Mouse (Mus musculus) CH12.LX (cell line): Measurements from ENCODE around the gene Gcnt2. TPM values are rescaled to one million over a fixed set of nuclear protein-coding genes. Genes with fewer than 3 reads are reported as not detected.

ENCODE experiments used
- DNase-seq: peaks from one replicate; pipeline ENCODE4 v3.0.0-alpha.2; 2013; ENCODE audit errors: extremely low read depth
- H3K27ac ChIP-seq: 2 replicates; pipeline ENCODE4 v1.5.1; 2012; ENCODE audit warnings: low read depth, mild to moderate bottlenecking, control low read depth, moderate library complexity; ENCODE audit not compliant: insufficient read depth
- H3K27me3 ChIP-seq: replicated peaks from 2 replicates; pipeline ENCODE3; 2012; ENCODE audit warnings: inconsistent platforms
- H3K36me3 ChIP-seq, 2 experiments: replicated peaks in 1 of 2; 2 replicates each; pipeline versions ENCODE3 to v1.6.1; 2012; ENCODE audit warnings: inconsistent platforms in 1 of 2, low read length in 1 of 2, mild to moderate bottlenecking in 1 of 2, mixed read lengths in 1 of 2, moderate library complexity in 1 of 2; ENCODE audit not compliant: control insufficient read depth in 1 of 2, insufficient read depth in 1 of 2
- H3K4me1 ChIP-seq, 2 experiments: 2 replicates each; pipeline ENCODE4 v1.6.1; 2012; ENCODE audit warnings: inconsistent platforms in 1 of 2, moderate library complexity in 1 of 2; ENCODE audit not compliant: insufficient read depth in 2 of 2, control insufficient read depth in 1 of 2
- H3K4me2 ChIP-seq: 2 replicates; pipeline ENCODE4 v1.6.1; 2012; ENCODE audit warnings: low read depth, mild to moderate bottlenecking, control low read depth; ENCODE audit not compliant: poor library complexity, insufficient read depth, severe bottlenecking
- H3K4me3 ChIP-seq, 3 experiments: fragments of 150-350 bp in 1 of 3; sonication (generic) in 1 of 3; replicated peaks in 1 of 3; 2 replicates each; pipeline versions ENCODE3 to v1.5.1; 2011 to 2012; ENCODE audit warnings: low read depth in 2 of 3, low read length in 2 of 3, mild to moderate bottlenecking in 2 of 3, moderate library complexity in 2 of 3, control low read depth in 1 of 3, improper control_type of control experiment in 1 of 3, inconsistent platforms in 1 of 3, mixed read lengths in 1 of 3; ENCODE audit not compliant: poor library complexity in 1 of 3
- H3K79me2 ChIP-seq: replicated peaks from 2 replicates; pipeline ENCODE4 v1.6.1; 2012; ENCODE audit warnings: mild to moderate bottlenecking, moderate library complexity; ENCODE audit not compliant: control insufficient read depth, poor library complexity, insufficient read depth, severe bottlenecking; ENCODE audit errors: extremely low read depth
- H3K9ac ChIP-seq: 2 replicates; pipeline ENCODE4 v1.6.1; 2012; ENCODE audit warnings: low read depth, mild to moderate bottlenecking, control low read depth, moderate library complexity; ENCODE audit not compliant: insufficient read depth
- H3K9me3 ChIP-seq: replicated peaks from 2 replicates; pipeline ENCODE3; 2012; ENCODE audit warnings: low read length, inconsistent platforms, mixed read lengths
- BHLHE40 ChIP-seq: IDR thresholded peaks from 2 replicates; pipeline ENCODE4 v1.6.1; 2011; ENCODE audit warnings: mild to moderate bottlenecking, low read depth, low read length, improper control_type of control experiment
- MAX ChIP-seq: IDR thresholded peaks from 2 replicates; pipeline ENCODE4 v1.6.1; 2011; ENCODE audit warnings: low read length, improper control_type of control experiment
- MAZ ChIP-seq: IDR thresholded peaks from 2 replicates; pipeline ENCODE4 v1.6.1; 2012; ENCODE audit warnings: low read depth, mild to moderate bottlenecking, inconsistent platforms, low read length, improper control_type of control experiment, moderate library complexity
- PAX5 ChIP-seq: IDR thresholded peaks from 2 replicates; pipeline ENCODE4 v1.6.1; 2012; ENCODE audit warnings: low read length, inconsistent platforms, mixed read lengths
- POLR2AphosphoS2 ChIP-seq: IDR thresholded peaks from 2 replicates; pipeline ENCODE4 v1.6.1; 2011; ENCODE audit warnings: low read depth, low read length, improper control_type of control experiment
- SIN3A ChIP-seq: IDR thresholded peaks from 2 replicates; pipeline ENCODE4 v1.6.1; 2012; ENCODE audit warnings: low read length, improper control_type of control experiment, inconsistent platforms
- USF1 ChIP-seq: IDR thresholded peaks from 2 replicates; pipeline ENCODE4 v1.6.1; 2014; ENCODE audit warnings: low read depth, mild to moderate bottlenecking, inconsistent platforms, low read length, improper control_type of control experiment
- USF2 ChIP-seq: conservative IDR thresholded peaks from 2 replicates; pipeline ENCODE4 v1.6.1; 2011; ENCODE audit warnings: low read depth, low read length, improper control_type of control experiment
- ZMIZ1 ChIP-seq: IDR thresholded peaks from 2 replicates; pipeline ENCODE4 v1.6.1; 2012; ENCODE audit warnings: low read depth, mild to moderate bottlenecking, inconsistent platforms, low read length, improper control_type of control experiment
- dilution Hi-C: fragments of 300-500 bp; cut with MboI; formaldehyde crosslinking; loops from 2 replicates; pipeline ENCODE4 v1.14.3; 2020; ENCODE audit warnings: low sequenced_read_pairs; ENCODE audit not compliant: extremely low pct_unique_long_range_greater_than_20kb, extremely low pct_ligation_motif_present
- in situ Hi-C: fragments of 300-500 bp; cut with MboI; formaldehyde crosslinking; loops from 3 replicates; pipeline ENCODE4 v1.14.3; 2019; ENCODE audit warnings: low sequenced_read_pairs, low pct_ligation_motif_present, low pct_unique_long_range_greater_than_20kb, mixed read lengths
- polyA plus RNA-seq: library from polyadenylated mRNA; unstranded; fragments of >175 nt; gene quantifications from 2 replicates; pipeline ENCODE4 v1.2.1, GENCODE M21; 2012; ENCODE audit warnings: low read depth; ENCODE audit not compliant: insufficient read length
- total RNA-seq, 2 experiments: library from RNA; depleted of rRNA; stranded (reverse); fragments of 300-350 nt in 1 of 2; fragments of >200 nt in 1 of 2; gene quantifications; 2 replicates each; pipeline ENCODE4 v1.2.3; 2012 to 2014

Gcnt2 gene
- total and polyA plus RNA-seq, 3 experiments = not detected

DNA sequence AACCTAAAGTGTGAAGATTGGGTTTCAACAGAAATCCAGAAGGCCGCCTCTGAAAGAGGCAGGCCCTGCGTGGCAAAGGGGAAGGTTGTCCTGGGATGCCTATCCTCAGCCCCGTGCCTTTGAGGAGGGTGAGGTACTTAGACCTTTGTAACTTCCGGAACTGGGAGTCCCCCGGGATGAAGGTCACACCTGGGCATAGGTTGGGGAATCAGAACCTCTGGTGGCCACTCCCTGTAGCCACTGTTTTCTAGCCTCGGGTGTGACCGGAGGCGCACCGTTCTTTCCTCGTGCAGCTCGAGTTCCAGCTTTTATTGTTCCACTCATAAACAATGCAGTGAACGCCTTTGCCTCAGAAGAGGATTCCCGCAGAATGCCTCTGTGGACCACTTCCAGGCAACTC is 7.6 kb upstream of the Gcnt2 start:
- Histone ChIP-seq H3K9ac (no peak overlapping the region), H3K4me2 (no peak overlapping the region), H3K4me1 (no peaks in the 10 kb centered on the region), H3K4me3 (no peak overlapping the region), H3K27ac (no peak overlapping the region), H3K27me3 (no peaks in the 10 kb centered on the region), H3K9me3 (no peaks in the 10 kb centered on the region), H3K79me2 (no peaks in the 10 kb centered on the region), H3K36me3 (no peaks in the 10 kb centered on the region)
- no peak for TF ChIP-seq USF1
- no peak for TF ChIP-seq MAX
- in situ Hi-C loops (no loop called here), dilution Hi-C loops (no loop called here)
- no peak for DNase-seq

GRCm38 (mm10) chr13:40852791-40853190 is 6.8 kb upstream of the Gcnt2 start:
- H3K36me3 ChIP-seq = no peaks in the 10 kb centered on the region
- no peaks in the 10 kb centered on the region for H3K4me1 ChIP-seq
- H3K9ac ChIP-seq = no peak overlapping the region
- TF ChIP-seq BHLHE40 (0 out of 2 replicates have a peak, but pooled peaks have one; percentile 16), PAX5 (no peak)
- dilution Hi-C loops = no loop called here
- H3K27me3 ChIP-seq = no peaks in the 10 kb centered on the region
- no peak overlapping the region for H3K27ac ChIP-seq
- H3K79me2 ChIP-seq = no peaks in the 10 kb centered on the region
- H3K4me3 ChIP-seq = no peak overlapping the region
- H3K4me2 ChIP-seq = no peak overlapping the region
- DNase-seq = no peak
- no peaks in the 10 kb centered on the region for H3K9me3 ChIP-seq
- in situ Hi-C loops = no loop called here

- no peaks in the 10 kb centered on the region for H3K36me3 ChIP-seq
- H3K27me3 ChIP-seq = no peaks in the 10 kb centered on the region
- no peaks in the 10 kb centered on the region for H3K4me1 ChIP-seq
- no peak overlapping the region for H3K9ac ChIP-seq
- no peak overlapping the region for H3K4me3 ChIP-seq
- TF ChIP-seq MAZ (no peak), ZMIZ1 (no peak), PAX5 (no peak), MAX (no peak), POLR2AphosphoS2 (no peak), SIN3A (no peak), USF2 (no peak)
- DNase-seq = no peak
- in situ Hi-C loops = no loop called here
- H3K4me2 ChIP-seq = no peak overlapping the region
- H3K27ac ChIP-seq = no peak overlapping the region
- dilution Hi-C loops = no loop called here
- H3K79me2 ChIP-seq = no peaks in the 10 kb centered on the region
- H3K9me3 ChIP-seq = no peaks in the 10 kb centered on the region
Observed at GRCm38 (mm10) chr13:40853842-40854241, 5.7 kb upstream of the Gcnt2 start.
